Mouse (Mus musculus) gastrocnemius, postnatal 4 days (tissue): ENCODE measurements at regions not wholly inside any gene's neighbourhood (a gene's known extent, or its start where the extent isn't known, plus 50 kb on each side); places are given as distances from the start of the nearest gene placed in this dataset.
A peak's percentile ranks its signal among the peaks of the same experiment; 100 is the strongest.

ENCODE experiments used
- DNase-seq, 2 experiments: peaks; one replicate each; pipeline ENCODE4 v3.0.0; 2021 to 2022; ENCODE audit warnings: low spot score in 2 of 2, mixed read lengths in 2 of 2

DNA sequence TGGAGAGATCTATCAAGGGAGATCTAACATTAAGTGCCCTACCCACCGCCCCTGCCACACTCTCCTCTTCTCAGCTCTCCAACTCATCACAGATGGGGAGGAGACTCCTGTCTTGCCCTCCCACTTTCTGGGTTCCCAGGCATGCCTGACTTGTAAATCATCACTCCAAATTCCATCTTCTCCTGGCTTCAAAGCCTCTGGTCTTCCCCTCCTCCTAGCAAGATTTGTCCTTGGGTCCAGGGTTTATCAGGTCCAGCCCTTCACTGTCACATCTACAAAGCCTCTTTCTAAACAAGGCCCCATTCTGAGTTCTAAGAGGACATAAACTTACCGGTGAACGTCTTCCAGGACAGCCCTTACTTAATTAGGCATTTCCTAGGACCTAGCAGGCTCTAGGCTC is 73.3 kb upstream of the Col5a1 start:
- DNase-seq = no peak

GRCm38 (mm10) chr2:27813370-27813769 is 72.9 kb upstream of the Col5a1 start:
- DNase-seq = peak; percentile 74 to 84

GRCm38 (mm10) chr2:27818656-27819055 is 67.6 kb upstream of the Col5a1 start:
- DNase-seq = peak in 1 of 2 experiments; percentile 53

GRCm38 (mm10) chr2:27826826-27827225 is 59.4 kb upstream of the Col5a1 start:
- DNase-seq = no peak

DNA sequence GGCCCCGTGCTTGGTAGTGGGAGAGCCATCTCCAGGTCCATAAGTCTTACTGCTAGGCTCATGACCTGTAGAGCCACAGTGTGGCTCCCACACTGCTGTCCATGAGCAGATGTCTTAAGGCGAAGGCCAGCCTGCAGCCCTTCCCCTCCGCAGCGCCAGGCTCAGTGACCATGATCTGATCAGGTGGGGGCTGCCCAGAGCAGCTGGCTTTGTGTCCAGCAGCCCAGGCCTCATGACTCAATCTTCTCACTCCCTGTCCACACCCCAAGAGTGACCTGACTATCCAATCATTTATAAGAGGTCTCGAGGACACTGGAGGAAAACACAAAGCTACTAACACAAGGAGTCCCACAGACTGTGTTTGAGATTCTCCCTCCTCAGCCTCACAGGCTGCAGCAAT is 58.6 kb upstream of the Col5a1 start:
- peak in 1 of 2 experiments; percentile 28 for DNase-seq

- no peak for DNase-seq
These were observed 58.0 kb upstream of the Col5a1 start for GRCm38 (mm10) chr2:27828237-27828636.

- DNase-seq = no peak
These were observed 56.7 kb upstream of the Col5a1 start for GRCm38 (mm10) chr2:27829551-27829950.

GRCm38 (mm10) chr2:27834971-27835370 is 51.3 kb upstream of the Col5a1 start:
- no peak for DNase-seq

- DNase-seq = no peak
These were observed 50.3 kb upstream of the Col5a1 start for GRCm38 (mm10) chr2:27835758-27836460.
